Mouse (Mus musculus): ENCODE results near the gene Papola. TPM values are rescaled to one million over a fixed set of nuclear protein-coding genes. Genes with fewer than 3 reads are reported as not detected.

Gene Papola
- 10 to 100 TPM; 70.0 to 88.1 TPM for total RNA-seq (2021)
- long read RNA-seq, experiment 1, full-length matches to known transcripts = 54 of 100 reads
- long read RNA-seq, experiment 1, partial matches to known transcripts = 9 of 100 reads
- long read RNA-seq, experiment 1, other reads (novel, unspliced or antisense) = 37 of 100 reads
- long read RNA-seq, experiment 2, full-length matches to known transcripts = 42 of 66 reads
- long read RNA-seq, experiment 2, partial matches to known transcripts = 2 of 66 reads
- long read RNA-seq, experiment 2, other reads (novel, unspliced or antisense) = 22 of 66 reads

- Histone ChIP-seq H3K27ac (peak within 1 kb of the TSS; percentile 98), H3K4me3 (peak within 1 kb of the TSS; percentile 78)
- peak; percentile 91 for DNase-seq
- no peak for TF ChIP-seq CTCF (IDR thresholded peaks at IDR 0.05)
- intact Hi-C loops (cut with DNase I) = no loop called here
These were observed at the start of gene Papola for GRCm38 (mm10) chr12:105784196-105784999. TSS of gene Papola (plus strand) at chr12:105784694.

- Histone ChIP-seq H3K27ac (no peak overlapping the region), H3K4me3 (no peak overlapping the region)
- TF ChIP-seq CTCF (IDR thresholded peaks at IDR 0.05) = no peak
- intact Hi-C loops (cut with DNase I) = no loop called here
- DNase-seq = no peak
These were observed 49.1 kb upstream of the Papola start for GRCm38 (mm10) chr12:105735226-105735888.

- no peak overlapping the region for H3K4me3 ChIP-seq
- TF ChIP-seq CTCF (IDR thresholded peaks at IDR 0.05) = no peak
- intact Hi-C loops (cut with DNase I) = no loop called here
- no peak overlapping the region for H3K27ac ChIP-seq
- DNase-seq = no peak
These were observed 48.6 kb upstream of the Papola start for GRCm38 (mm10) chr12:105735889-105736251.

- no peak for DNase-seq
- Histone ChIP-seq H3K4me3 (no peak overlapping the region), H3K27ac (no peak overlapping the region)
- no peak for TF ChIP-seq CTCF (IDR thresholded peaks at IDR 0.05)
- intact Hi-C loops (cut with DNase I) = no loop called here
These were observed 46.0 kb upstream of the Papola start for GRCm38 (mm10) chr12:105738316-105739096.

- H3K27ac ChIP-seq = no peak overlapping the region
- DNase-seq = no peak
- no peak for TF ChIP-seq CTCF (IDR thresholded peaks at IDR 0.05)
- no peak overlapping the region for H3K4me3 ChIP-seq
- intact Hi-C loops (cut with DNase I) = no loop called here
These were observed 44.8 kb upstream of the Papola start for GRCm38 (mm10) chr12:105739656-105740055.

GRCm38 (mm10) chr12:105748114-105748513, 36.4 kb upstream of the Papola start:
- Histone ChIP-seq H3K27ac (no peak overlapping the region), H3K4me3 (no peak overlapping the region)
- intact Hi-C loops (cut with DNase I) = no loop called here
- DNase-seq = no peak
- TF ChIP-seq CTCF (IDR thresholded peaks at IDR 0.05) = no peak

GRCm38 (mm10) chr12:105753813-105754212, 30.7 kb upstream of the Papola start:
- TF ChIP-seq CTCF (IDR thresholded peaks at IDR 0.05) = no peak
- intact Hi-C loops (cut with DNase I) = no loop called here

GRCm38 (mm10) chr12:105757816-105758497, 26.5 kb upstream of the Papola start:
- intact Hi-C loops (cut with DNase I) = no loop called here
- TF ChIP-seq CTCF (IDR thresholded peaks at IDR 0.05) = no peak
- DNase-seq = peak; percentile 56
- H3K27ac ChIP-seq = peak overlapping the region; percentile 71; the same call in 1 of the 2 replicates
- H3K4me3 ChIP-seq = no peak overlapping the region

More at GRCm38 (mm10) chr12:105753813-105754212, 30.7 kb upstream of the Papola start:
- no peak overlapping the region for H3K4me3 ChIP-seq
- no peak for DNase-seq
- H3K27ac ChIP-seq = no peak overlapping the region

- TF ChIP-seq CTCF (IDR thresholded peaks at IDR 0.05) = no peak
- no peak overlapping the region for H3K4me3 ChIP-seq
- peak overlapping the region; percentile 59; the same call in 1 of the 2 replicates for H3K27ac ChIP-seq
- DNase-seq = no peak
- intact Hi-C loops (cut with DNase I) = no loop called here
These were observed 25.6 kb upstream of the Papola start for GRCm38 (mm10) chr12:105758911-105759310.

- no peak overlapping the region for H3K27ac ChIP-seq
- no peak overlapping the region for H3K4me3 ChIP-seq
- no peak for TF ChIP-seq CTCF (IDR thresholded peaks at IDR 0.05)
- no peak for DNase-seq
- intact Hi-C loops (cut with DNase I) = no loop called here
These were observed 24.5 kb upstream of the Papola start for GRCm38 (mm10) chr12:105759849-105760478.

- no peak overlapping the region for H3K4me3 ChIP-seq
- intact Hi-C loops (cut with DNase I) = no loop called here
- no peak for DNase-seq
- no peak for TF ChIP-seq CTCF (IDR thresholded peaks at IDR 0.05)
- no peak overlapping the region for H3K27ac ChIP-seq
These were observed 23.3 kb upstream of the Papola start for GRCm38 (mm10) chr12:105761171-105761570.
